Mouse (Mus musculus): ENCODE data around the gene Mov10l1. TPM values are rescaled to one million over a fixed set of nuclear protein-coding genes. Genes with fewer than 3 reads are reported as not detected.
A peak's percentile ranks its signal among the peaks of the same experiment; 100 is the strongest.

Gene Mov10l1
- polyA plus RNA-seq, 1 experiment from 2014 or later, result not detected

DNA sequence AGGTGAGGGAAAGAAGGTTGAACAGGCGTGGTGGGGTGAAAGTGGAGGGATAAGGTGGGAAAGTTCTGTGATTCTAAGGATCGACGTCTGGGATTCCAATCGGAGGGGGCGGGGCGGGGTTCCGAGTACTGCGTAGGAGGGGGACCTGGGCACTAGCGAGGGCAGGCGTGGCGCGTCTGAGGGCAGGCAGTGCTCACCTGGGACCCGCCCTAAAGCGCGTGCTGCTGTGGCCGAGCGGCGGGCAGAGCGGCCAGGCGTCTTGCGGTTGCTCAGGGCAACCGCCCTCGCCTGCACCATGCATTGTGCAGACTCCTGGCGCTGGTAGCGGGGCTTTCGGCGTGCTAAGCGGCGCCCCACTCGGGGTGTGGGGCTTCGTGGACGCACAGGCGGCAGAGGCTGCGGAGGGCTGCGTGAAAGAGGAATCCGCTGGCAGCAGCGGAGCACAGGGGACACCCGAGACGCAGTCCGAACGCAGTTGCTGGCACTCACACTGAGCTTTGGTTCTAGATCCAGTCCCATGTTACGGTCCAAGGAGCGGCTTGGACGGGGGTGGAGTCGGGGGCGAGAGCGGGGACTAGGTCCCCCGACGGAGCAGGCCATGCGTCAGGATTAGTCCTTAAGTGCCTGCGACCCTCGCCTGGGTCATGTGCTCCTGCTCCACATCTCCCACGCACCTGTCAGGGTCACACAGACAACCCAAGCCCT is 28.2 kb upstream of the Mov10l1 start, which contains the start of gene Ttll8:
Ttll8 (minus strand) TSS at position 51 of the 705 bp plus-strand sequence.
- H3K36me3 ChIP-seq (ENCODE audit: control insufficient read depth, insufficient read depth, low read length), result no peaks in the 10 kb centered on the region
- no peak within 1 kb of the TSS for H3K27ac ChIP-seq (ENCODE audit: low read depth, low read length)
- 4% methylated on average over 52 of the region's 53 CpGs for WGBS
- H3K4me1 ChIP-seq (ENCODE audit: control insufficient read depth, insufficient read depth, low read length), result peaks cover 7% of the 10 kb centered on the region; the same call in 1 of the 2 replicates
- peak; percentile 47 for DNase-seq (ENCODE audit: low spot score)
- peak within 1 kb of the TSS; percentile 34 for H3K4me3 ChIP-seq (ENCODE audit: low read depth, low read length)
- H3K9me3 ChIP-seq (ENCODE audit: control insufficient read depth, low read length), result no peaks in the 10 kb centered on the region
- H3K4me2 ChIP-seq (ENCODE audit: low read depth), result peak within 1 kb of the TSS; percentile 83
- peak; percentile 55; the same call in 1 of the 2 replicates for ATAC-seq (ENCODE audit: insufficient read depth, low FRiP score, low TSS enrichment)
- peak within 1 kb of the TSS; percentile 60 for H3K9ac ChIP-seq (ENCODE audit: low read length)
- H3K27me3 ChIP-seq (ENCODE audit: control insufficient read depth, insufficient read depth, low read length), result peaks cover 16% of the 10 kb centered on the region

DNA sequence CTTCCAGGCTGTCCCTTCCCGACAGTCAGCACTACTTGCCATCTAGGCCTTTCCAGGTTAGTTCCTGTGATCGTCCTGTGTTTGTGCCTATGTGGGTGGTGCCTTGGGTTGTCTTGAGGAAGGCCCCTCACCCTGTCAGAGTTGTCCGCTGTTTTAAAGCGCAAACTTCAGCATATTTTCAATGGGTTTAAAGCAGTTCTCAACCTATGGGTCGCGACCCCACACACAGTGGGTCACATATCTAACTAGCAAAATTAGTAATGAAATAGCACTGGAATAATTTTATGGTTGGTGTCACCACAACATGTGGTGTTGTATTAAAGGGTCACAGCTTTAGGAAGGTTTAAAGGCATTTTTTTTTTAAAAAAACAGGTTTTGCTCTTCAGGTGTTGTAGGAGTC is 27.4 kb upstream of the Mov10l1 start:
- 87% methylated on average over 6 of the region's 6 CpGs for WGBS
- Histone ChIP-seq H3K4me3 (ENCODE audit: low read depth, low read length) (no peak overlapping the region), H3K4me2 (ENCODE audit: low read depth) (no peak overlapping the region), H3K36me3 (ENCODE audit: control insufficient read depth, insufficient read depth, low read length) (no peaks in the 10 kb centered on the region), H3K4me1 (ENCODE audit: control insufficient read depth, insufficient read depth, low read length) (peaks cover 7% of the 10 kb centered on the region; the same call in 1 of the 2 replicates), H3K27ac (ENCODE audit: low read depth, low read length) (no peak overlapping the region), H3K27me3 (ENCODE audit: control insufficient read depth, insufficient read depth, low read length) (peaks cover 16% of the 10 kb centered on the region), H3K9me3 (ENCODE audit: control insufficient read depth, low read length) (no peaks in the 10 kb centered on the region), H3K9ac (ENCODE audit: low read length) (no peak overlapping the region)
- ATAC-seq (ENCODE audit: insufficient read depth, low FRiP score, low TSS enrichment), result no peak
- no peak for DNase-seq (ENCODE audit: low spot score)

DNA sequence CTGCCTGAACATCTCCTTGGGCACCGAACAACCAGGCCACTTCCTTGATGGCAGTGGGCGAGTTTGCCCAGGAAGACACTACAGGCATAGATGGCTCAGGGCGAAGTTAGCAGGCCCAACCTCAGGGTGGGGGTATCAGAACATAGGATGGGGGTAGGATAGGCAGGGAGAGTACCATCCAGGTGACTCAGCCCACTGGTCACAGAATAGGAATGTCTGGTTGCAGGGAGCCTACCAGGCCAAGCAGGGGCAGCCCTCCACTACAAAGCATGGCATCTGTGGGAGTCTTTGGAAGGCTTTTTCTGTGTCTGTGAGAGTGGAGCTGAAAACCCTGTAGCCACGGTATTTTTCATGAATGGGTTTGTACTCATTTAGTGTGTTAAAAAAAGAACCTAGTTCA is 25.2 kb upstream of the Mov10l1 start:
- no peak for ATAC-seq (ENCODE audit: insufficient read depth, low FRiP score, low TSS enrichment)
- Histone ChIP-seq H3K4me2 (ENCODE audit: low read depth) (no peak overlapping the region), H3K27ac (ENCODE audit: low read depth, low read length) (no peak overlapping the region), H3K9ac (ENCODE audit: low read length) (no peak overlapping the region), H3K4me3 (ENCODE audit: low read depth, low read length) (no peak overlapping the region), H3K4me1 (ENCODE audit: control insufficient read depth, insufficient read depth, low read length) (peaks cover 7% of the 10 kb centered on the region; the same call in 1 of the 2 replicates), H3K36me3 (ENCODE audit: control insufficient read depth, insufficient read depth, low read length) (no peaks in the 10 kb centered on the region), H3K27me3 (ENCODE audit: control insufficient read depth, insufficient read depth, low read length) (peaks cover 16% of the 10 kb centered on the region), H3K9me3 (ENCODE audit: control insufficient read depth, low read length) (no peaks in the 10 kb centered on the region)
- WGBS, result 80% methylated on average over 4 of the region's 4 CpGs
- DNase-seq (ENCODE audit: low spot score), result no peak

DNA sequence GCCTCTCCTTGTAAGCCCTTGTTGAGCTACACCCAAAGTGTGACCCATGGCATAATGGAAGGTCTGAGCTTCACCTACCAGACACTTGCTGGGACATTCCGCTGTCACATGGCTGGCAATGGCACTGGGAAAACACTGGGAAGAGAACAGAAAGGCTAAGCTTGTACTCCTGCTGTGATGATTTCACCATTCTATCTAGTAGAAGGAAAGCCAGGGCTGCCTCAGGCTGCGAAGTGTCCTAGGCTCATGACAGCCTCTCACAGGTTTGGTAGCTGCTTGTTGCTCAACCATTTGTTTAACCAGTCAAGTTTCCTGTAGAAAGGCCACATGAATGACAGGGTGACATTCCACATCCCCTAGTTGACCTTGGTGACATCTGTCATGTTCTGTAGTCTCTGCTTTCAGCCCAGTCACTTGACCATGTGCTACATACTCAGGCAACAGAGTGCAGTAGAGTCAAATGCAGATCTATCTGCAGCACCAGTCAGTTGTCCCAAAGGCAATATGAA is 18.6 kb upstream of the Mov10l1 start:
- WGBS, result 78% methylated on average over 2 of the region's 2 CpGs

DNA sequence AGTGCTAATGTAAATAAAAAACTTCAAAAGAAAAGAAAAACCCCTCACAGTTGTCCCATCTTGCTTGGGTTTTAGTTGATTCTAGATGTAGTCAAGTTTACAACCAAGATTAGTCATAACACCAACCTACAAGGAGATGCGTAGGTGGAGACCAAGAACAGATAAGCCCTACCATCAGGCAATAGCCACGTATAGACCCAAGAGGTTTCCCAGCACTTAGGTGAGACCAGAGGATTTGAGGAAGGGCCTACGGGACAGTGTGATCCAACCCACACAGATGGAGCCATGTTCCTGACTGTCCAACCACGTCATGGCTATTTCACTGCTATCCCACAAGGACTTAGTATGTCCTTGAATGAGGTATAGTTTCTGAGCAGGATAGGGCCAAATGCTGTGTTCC is 10.4 kb upstream of the Mov10l1 start:
- WGBS, result 88% methylated on average over 4 of the region's 4 CpGs
- no peak overlapping the region for H3K27ac ChIP-seq (ENCODE audit: low read depth, low read length)

More for the DNA sequence above, 18.6 kb upstream of the Mov10l1 start:
- Histone ChIP-seq H3K27ac (ENCODE audit: low read depth, low read length) (no peak overlapping the region), H3K9ac (ENCODE audit: low read length) (no peak overlapping the region), H3K4me3 (ENCODE audit: low read depth, low read length) (no peak overlapping the region), H3K4me2 (ENCODE audit: low read depth) (no peak overlapping the region), H3K36me3 (ENCODE audit: control insufficient read depth, insufficient read depth, low read length) (no peaks in the 10 kb centered on the region), H3K27me3 (ENCODE audit: control insufficient read depth, insufficient read depth, low read length) (no peaks in the 10 kb centered on the region), H3K4me1 (ENCODE audit: control insufficient read depth, insufficient read depth, low read length) (no peaks in the 10 kb centered on the region), H3K9me3 (ENCODE audit: control insufficient read depth, low read length) (no peaks in the 10 kb centered on the region)
- DNase-seq (ENCODE audit: low spot score) (no peak), ATAC-seq (ENCODE audit: insufficient read depth, low FRiP score, low TSS enrichment) (no peak)

DNA sequence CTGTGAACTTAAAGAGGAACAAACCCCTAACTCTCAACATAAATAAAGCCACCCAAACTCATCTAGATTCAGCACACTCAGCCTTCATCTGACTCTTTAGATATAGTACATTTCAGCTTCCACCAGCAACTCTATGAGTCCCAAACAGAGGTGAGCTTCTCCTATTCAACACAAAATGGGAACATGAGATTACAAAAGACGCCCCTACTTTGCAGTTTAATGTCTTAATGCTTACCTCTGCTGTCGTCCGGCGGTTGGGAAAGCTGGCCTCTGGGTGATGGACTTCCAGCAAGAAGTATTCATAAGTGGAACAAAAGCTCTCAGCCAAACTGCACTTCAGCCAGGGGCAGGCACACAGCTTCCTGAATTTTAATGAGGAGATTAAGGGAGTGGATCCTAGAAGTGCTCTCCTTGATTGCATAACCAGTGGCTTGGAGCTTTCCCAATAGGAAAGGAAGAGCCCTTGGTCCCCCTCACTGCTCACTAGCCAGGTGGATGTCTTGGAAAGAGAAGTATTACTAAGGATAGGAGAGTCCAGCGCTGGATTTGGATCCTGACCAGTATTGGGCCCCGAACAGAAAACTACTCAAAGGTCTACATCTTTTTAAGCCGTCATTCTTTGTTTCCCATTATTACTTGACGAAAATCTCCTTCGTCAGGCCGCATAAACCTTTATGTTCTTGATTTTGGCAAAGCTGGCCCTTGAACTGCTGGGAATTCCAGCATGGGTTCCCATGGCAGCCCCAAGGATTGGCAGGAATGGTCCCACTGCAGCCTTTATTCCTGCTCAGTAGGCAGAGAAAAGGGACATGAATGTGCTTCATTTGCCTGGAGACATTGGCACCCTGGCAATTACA is 4.2 kb upstream of the Mov10l1 start, which contains the start of gene Mlc1:
Mlc1 (minus strand) TSS at position 727 of the 857 bp plus-strand sequence.
- H3K4me3 ChIP-seq (ENCODE audit: low read depth, low read length), result no peak within 1 kb of the TSS
- ATAC-seq (ENCODE audit: insufficient read depth, low FRiP score, low TSS enrichment) (peak; percentile 81), DNase-seq (ENCODE audit: low spot score) (peak; percentile 63)
- no peaks in the 10 kb centered on the region for H3K27me3 ChIP-seq (ENCODE audit: control insufficient read depth, insufficient read depth, low read length)
- H3K9ac ChIP-seq (ENCODE audit: low read length), result peak within 1 kb of the TSS; percentile 15; the same call in 1 of the 2 replicates
- no peaks in the 10 kb centered on the region for H3K36me3 ChIP-seq (ENCODE audit: control insufficient read depth, insufficient read depth, low read length)
- H3K27ac ChIP-seq (ENCODE audit: low read depth, low read length), result peak within 1 kb of the TSS; percentile 11; the same call in 1 of the 2 replicates
- H3K4me1 ChIP-seq (ENCODE audit: control insufficient read depth, insufficient read depth, low read length), result no peaks in the 10 kb centered on the region
- 45% methylated on average over 10 of the region's 10 CpGs for WGBS
- no peak within 1 kb of the TSS for H3K4me2 ChIP-seq (ENCODE audit: low read depth)
- H3K9me3 ChIP-seq (ENCODE audit: control insufficient read depth, low read length), result no peaks in the 10 kb centered on the region

More for the DNA sequence above, 10.4 kb upstream of the Mov10l1 start:
- no peaks in the 10 kb centered on the region for H3K9me3 ChIP-seq (ENCODE audit: control insufficient read depth, low read length)
- no peak overlapping the region for H3K9ac ChIP-seq (ENCODE audit: low read length)
- H3K27me3 ChIP-seq (ENCODE audit: control insufficient read depth, insufficient read depth, low read length), result no peaks in the 10 kb centered on the region
- no peak for ATAC-seq (ENCODE audit: insufficient read depth, low FRiP score, low TSS enrichment)
- no peak overlapping the region for H3K4me3 ChIP-seq (ENCODE audit: low read depth, low read length)
- DNase-seq (ENCODE audit: low spot score), result no peak
- H3K36me3 ChIP-seq (ENCODE audit: control insufficient read depth, insufficient read depth, low read length), result no peaks in the 10 kb centered on the region
- no peaks in the 10 kb centered on the region for H3K4me1 ChIP-seq (ENCODE audit: control insufficient read depth, insufficient read depth, low read length)
- H3K4me2 ChIP-seq (ENCODE audit: low read depth), result no peak overlapping the region

DNA sequence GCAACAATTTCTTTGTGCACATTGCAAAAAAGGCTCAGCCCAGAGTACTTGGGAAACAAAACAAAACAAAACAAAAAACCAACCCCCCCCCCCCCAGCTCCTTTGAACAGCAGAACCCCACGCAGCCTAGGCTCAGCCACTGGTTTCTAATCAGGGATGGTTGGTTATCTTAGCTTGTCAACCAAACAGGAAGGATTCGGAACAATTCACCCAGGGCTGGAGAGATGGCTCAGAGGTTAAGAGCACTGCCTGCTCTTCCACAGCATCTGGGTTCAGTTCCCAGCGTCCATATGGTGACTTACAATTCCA is 3.6 kb upstream of the Mov10l1 start:
- Histone ChIP-seq H3K9me3 (ENCODE audit: control insufficient read depth, low read length) (no peaks in the 10 kb centered on the region), H3K4me2 (ENCODE audit: low read depth) (no peak overlapping the region), H3K4me1 (ENCODE audit: control insufficient read depth, insufficient read depth, low read length) (no peaks in the 10 kb centered on the region), H3K9ac (ENCODE audit: low read length) (no peak overlapping the region), H3K4me3 (ENCODE audit: low read depth, low read length) (no peak overlapping the region), H3K36me3 (ENCODE audit: control insufficient read depth, insufficient read depth, low read length) (no peaks in the 10 kb centered on the region), H3K27ac (ENCODE audit: low read depth, low read length) (no peak overlapping the region), H3K27me3 (ENCODE audit: control insufficient read depth, insufficient read depth, low read length) (no peaks in the 10 kb centered on the region)
- no peak for DNase-seq (ENCODE audit: low spot score)
- ATAC-seq (ENCODE audit: insufficient read depth, low FRiP score, low TSS enrichment), result peak; percentile 79; the same call in 1 of the 2 replicates
- WGBS, result 44% methylated on average over 3 of the region's 3 CpGs

DNA sequence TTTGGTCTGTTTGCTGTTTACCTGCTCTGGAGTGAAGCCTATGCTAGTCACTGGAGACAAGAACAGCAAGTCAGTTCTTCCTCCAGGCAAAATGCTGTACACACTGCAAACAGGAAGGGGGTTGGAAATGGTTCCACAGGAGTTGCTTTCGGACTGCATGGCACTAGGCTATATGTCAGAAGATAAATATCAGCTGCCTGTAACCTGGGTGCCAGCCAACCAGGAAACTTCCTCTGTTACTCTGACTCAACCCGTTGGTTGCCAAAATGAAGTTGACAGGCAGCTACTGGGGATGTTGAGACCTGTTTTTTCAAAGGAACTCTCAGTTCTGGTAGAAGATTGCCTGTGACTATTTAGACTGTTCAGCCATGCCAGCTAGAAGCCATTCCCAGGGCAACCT is 6.5 kb downstream of the Mov10l1 start:
- no peaks in the 10 kb centered on the region for H3K27me3 ChIP-seq (ENCODE audit: control insufficient read depth, insufficient read depth, low read length)
- no peak overlapping the region for H3K9ac ChIP-seq (ENCODE audit: low read length)
- 83% methylated on average over 2 of the region's 2 CpGs for WGBS
- H3K36me3 ChIP-seq (ENCODE audit: control insufficient read depth, insufficient read depth, low read length), result no peaks in the 10 kb centered on the region
- ATAC-seq (ENCODE audit: insufficient read depth, low FRiP score, low TSS enrichment) (no peak), DNase-seq (ENCODE audit: low spot score) (no peak)
- no peaks in the 10 kb centered on the region for H3K9me3 ChIP-seq (ENCODE audit: control insufficient read depth, low read length)
- H3K4me1 ChIP-seq (ENCODE audit: control insufficient read depth, insufficient read depth, low read length), result no peaks in the 10 kb centered on the region
- no peak overlapping the region for H3K27ac ChIP-seq (ENCODE audit: low read depth, low read length)
- no peak overlapping the region for H3K4me3 ChIP-seq (ENCODE audit: low read depth, low read length)
- H3K4me2 ChIP-seq (ENCODE audit: low read depth), result no peak overlapping the region

Measured in neural tube, embryonic 11.5 days (tissue).